Mouse (Mus musculus) embryonic facial prominence, embryonic 10.5 days (tissue): ENCODE results near the gene Cd7. TPM values are rescaled to one million over a fixed set of nuclear protein-coding genes. Genes with fewer than 3 reads are reported as not detected.
"Not testable (repeated sequence)": the region's sequence is repeated elsewhere in the genome, so short reads cannot be mapped to it uniquely, and the experiment has no call there.

Experiments used
- DNase-seq: peaks from one replicate; pipeline ENCODE4 v3.0.0-alpha.2; 2017; ENCODE audit warnings: low spot score
- H3K27ac ChIP-seq: fragments of 300-500 bp; sonication (generic); replicated peaks from 2 replicates; pipeline ENCODE4 v1.5.1; 2016; ENCODE audit warnings: mild to moderate bottlenecking
- H3K27me3 ChIP-seq: fragments of 300-500 bp; sonication (generic); replicated peaks from 2 replicates; pipeline ENCODE4 v1.6.1; 2016; ENCODE audit warnings: low read depth, mild to moderate bottlenecking; ENCODE audit not compliant: poor library complexity, severe bottlenecking
- H3K36me3 ChIP-seq: fragments of 300-500 bp; sonication (generic); replicated peaks from 2 replicates; pipeline ENCODE4 v1.6.1; 2016; ENCODE audit warnings: mild to moderate bottlenecking, moderate library complexity
- H3K4me1 ChIP-seq: fragments of 300-500 bp; sonication (generic); 2 replicates; pipeline ENCODE4 v1.6.1; 2016
- H3K4me3 ChIP-seq: fragments of 300-500 bp; sonication (generic); 2 replicates; pipeline ENCODE4 v1.5.1; 2016; ENCODE audit warnings: mild to moderate bottlenecking, moderate library complexity
- H3K9me3 ChIP-seq: fragments of 300-500 bp; sonication (generic); 2 replicates; pipeline ENCODE4 v1.6.1; 2016; ENCODE audit warnings: mild to moderate bottlenecking
- WGBS: fragments of 180-500 bp; shearing (Covaris S2); methylation state at CpG from one replicate; pipeline ENCODE4 v1.1.7; 2016; 5-methylcytosine and 5-hydroxymethylcytosine counted together
- polyA plus RNA-seq: library from polyadenylated mRNA; unstranded; fragments of >200 nt; fragmentation: Nextera tagmentation; extraction: Ambion mirVana; gene quantifications from 2 replicates; pipeline ENCODE4 v1.2.1, GENCODE M21; 2016

Gene Cd7
- polyA plus RNA-seq, 1 experiment from 2014 or later, result not detected

DNA sequence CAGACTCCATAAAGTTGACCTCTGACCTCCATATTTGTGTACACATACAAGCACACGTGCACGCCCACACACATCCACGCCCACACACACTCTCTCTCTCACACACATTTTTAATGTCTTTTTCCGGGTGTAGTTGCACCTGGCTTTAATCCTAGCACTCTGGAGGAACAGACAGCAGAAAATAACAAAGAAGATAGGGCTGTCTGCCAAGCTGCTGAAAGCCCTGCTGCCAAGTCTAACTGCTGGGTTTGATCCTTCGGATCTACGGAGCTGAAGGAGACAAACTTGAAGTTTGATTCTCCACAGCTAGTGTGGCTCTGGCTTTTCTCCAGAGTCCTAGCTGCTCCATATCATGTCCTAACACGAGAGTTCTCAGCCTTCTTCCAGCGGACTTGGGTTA lies 22.4 kb upstream of the Cd7 start:
- 84% methylated on average over 8 of the region's 8 CpGs for WGBS
- no peak for DNase-seq

DNA sequence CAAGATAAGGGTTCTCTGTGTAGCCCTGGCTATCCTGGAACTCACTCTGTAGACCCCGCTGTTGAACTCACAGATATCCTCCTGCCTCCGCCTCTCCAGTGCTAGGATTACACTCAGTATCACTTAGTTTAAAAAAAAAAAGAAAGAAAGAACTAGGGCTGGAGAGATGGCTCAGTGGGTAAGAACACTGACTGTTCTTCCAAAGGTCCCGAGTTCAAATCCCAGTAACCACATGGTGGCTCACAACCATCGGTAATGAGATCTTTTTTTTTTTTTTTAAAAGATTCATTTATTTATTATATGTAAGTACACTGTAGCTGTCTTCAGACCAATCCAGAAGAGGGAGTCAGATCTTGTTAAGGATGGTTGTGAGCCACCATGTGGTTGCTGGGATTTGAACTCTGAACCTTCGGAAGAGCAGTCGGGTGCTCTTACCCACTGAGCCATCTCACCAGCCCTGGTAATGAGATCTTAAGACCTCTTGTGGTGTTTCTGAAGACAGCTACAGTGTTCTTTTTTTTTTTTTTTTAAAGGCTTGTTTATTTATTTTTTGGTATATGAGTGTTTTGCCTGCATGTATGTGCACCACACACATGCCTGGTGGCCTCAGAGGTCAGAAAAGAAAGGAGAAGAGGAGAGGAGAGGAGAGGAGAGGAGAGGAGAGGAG lies 21.3 kb upstream of the Cd7 start:
- H3K36me3 ChIP-seq, H3K27ac ChIP-seq, DNase-seq, H3K27me3 ChIP-seq, H3K9me3 ChIP-seq, H3K4me3 ChIP-seq: not testable (repeated sequence)
- H3K4me1 ChIP-seq, result peaks cover 16% of the 10 kb centered on the region
- 93% methylated on average over 6 of the region's 6 CpGs for WGBS

More for the DNA sequence above, 22.4 kb upstream of the Cd7 start:
- Histone ChIP-seq H3K9me3 (no peaks in the 10 kb centered on the region), H3K27me3 (no peaks in the 10 kb centered on the region), H3K27ac (no peak overlapping the region), H3K36me3 (no peaks in the 10 kb centered on the region), H3K4me1 (peaks cover 11% of the 10 kb centered on the region), H3K4me3 (no peak overlapping the region)

DNA sequence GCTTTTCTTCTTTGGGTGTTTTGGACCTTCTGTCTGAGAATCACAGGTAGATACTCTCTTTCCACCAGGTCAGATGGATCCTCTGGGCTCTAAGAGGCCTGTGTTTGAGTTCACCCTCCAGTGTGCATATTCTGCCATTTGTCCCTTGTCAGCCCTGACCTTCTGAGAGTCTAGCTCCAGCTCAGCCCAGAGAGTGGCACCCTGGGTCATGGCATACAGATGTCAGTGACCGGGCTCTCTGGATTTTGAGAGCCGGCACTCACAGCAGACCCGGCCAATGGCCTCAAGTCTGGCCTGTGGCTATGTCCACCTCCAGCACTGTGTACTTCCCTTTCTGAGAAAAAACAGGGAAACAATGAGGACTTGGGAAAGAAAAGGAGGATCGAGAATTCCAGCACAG lies 20.3 kb upstream of the Cd7 start:
- WGBS, result 87% methylated on average over 4 of the region's 4 CpGs
- no peaks in the 10 kb centered on the region for H3K9me3 ChIP-seq

DNA sequence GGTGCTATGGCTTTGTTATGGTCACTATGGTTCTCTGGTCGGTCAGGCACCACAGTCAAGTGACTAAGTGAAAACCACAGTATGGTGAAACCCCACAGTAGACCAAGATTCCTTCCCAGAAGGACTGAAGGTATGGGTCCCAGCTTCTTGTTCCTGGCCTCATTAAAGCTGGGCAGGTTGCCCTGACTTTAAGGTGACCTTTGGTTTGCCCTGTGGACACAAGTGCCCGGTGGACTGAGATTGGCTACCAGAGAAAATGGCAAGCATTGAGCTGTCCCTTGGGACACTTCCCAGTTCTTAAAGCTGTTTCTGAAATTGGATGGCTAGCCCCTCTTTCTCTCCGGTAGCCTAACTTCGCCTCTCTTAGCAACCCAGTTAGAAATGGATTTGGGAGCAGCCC lies 19.7 kb upstream of the Cd7 start:
- DNase-seq, result no peak
- Histone ChIP-seq H3K4me1 (peaks cover 9% of the 10 kb centered on the region), H3K27ac (no peak overlapping the region), H3K27me3 (no peaks in the 10 kb centered on the region), H3K4me3 (no peak overlapping the region), H3K36me3 (no peaks in the 10 kb centered on the region), H3K9me3 (no peaks in the 10 kb centered on the region)
- whole genome bisulfite sequencing, result 87% methylated on average over 4 of the region's 4 CpGs

More for the DNA sequence above, 20.3 kb upstream of the Cd7 start:
- no peak for DNase-seq
- Histone ChIP-seq H3K4me3 (no peak overlapping the region), H3K4me1 (peaks cover 9% of the 10 kb centered on the region), H3K27ac (no peak overlapping the region), H3K36me3 (no peaks in the 10 kb centered on the region), H3K27me3 (no peaks in the 10 kb centered on the region)

DNA sequence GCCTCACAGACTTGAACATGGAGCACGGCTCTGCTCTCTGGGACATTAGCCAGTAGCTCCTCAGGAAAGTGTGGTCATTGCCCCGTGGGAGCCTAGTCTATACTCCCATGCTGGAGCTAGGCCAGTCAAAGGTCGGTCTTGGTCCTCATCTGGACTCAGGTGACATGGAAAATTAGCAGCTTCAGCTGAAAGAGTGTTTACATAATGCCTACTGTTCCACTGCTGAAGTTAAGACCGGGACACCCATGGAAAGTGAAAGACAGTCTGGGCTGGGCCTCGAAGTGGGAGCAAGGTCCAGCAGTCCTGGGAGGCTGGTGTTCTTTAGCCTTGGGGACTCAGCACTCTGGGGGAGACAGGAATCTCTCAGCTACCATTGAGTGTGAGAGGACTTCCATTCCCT lies 18.9 kb upstream of the Cd7 start:
- Histone ChIP-seq H3K4me1 (peaks cover 9% of the 10 kb centered on the region), H3K27me3 (no peaks in the 10 kb centered on the region), H3K4me3 (no peak overlapping the region), H3K36me3 (no peaks in the 10 kb centered on the region), H3K27ac (no peak overlapping the region), H3K9me3 (no peaks in the 10 kb centered on the region)
- 80% methylated on average over 5 of the region's 5 CpGs for WGBS
- DNase-seq, result no peak

DNA sequence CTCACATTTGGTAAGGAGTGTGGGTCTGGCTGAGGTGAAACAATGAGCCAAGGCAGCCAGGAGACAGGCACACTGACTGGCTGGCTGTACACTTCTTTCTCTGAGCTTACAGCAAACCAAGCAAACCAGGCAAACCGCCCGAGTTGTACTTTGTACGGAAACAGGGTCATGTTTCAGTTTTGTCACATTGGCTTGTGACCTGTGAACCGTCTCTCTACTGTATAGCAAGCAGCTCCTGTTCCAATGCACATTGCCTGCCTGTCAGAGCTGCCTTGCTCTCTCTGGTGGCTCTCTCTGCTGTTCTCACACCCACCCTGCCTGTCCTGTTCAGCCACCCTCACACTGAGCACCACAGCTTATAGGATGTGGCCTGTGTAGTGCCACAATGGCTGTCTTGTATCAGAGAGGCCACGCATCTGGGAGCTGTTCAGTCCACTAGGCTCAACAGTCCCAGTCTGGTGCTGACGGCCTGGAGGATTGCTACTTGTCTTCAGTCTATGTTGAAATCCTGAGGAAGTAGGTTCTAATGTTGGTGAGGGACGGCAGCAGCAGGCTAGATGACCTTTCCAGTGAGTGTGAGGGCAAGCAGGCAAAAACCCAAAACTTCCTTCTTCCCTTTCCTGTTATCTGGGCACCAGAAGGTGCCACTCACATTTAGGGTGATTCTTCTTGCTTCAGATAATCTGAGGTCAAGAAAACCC lies 17.5 kb upstream of the Cd7 start:
- 63% methylated on average over 7 of the region's 7 CpGs for WGBS
- H3K4me3 ChIP-seq, result no peak overlapping the region
- H3K36me3 ChIP-seq, result no peaks in the 10 kb centered on the region
- peak overlapping the region; percentile 19; the same call in 1 of the 2 replicates for H3K27ac ChIP-seq
- H3K4me1 ChIP-seq, result peaks cover 9% of the 10 kb centered on the region
- H3K27me3 ChIP-seq, result no peaks in the 10 kb centered on the region
- H3K9me3 ChIP-seq, result no peaks in the 10 kb centered on the region
- no peak for DNase-seq

DNA sequence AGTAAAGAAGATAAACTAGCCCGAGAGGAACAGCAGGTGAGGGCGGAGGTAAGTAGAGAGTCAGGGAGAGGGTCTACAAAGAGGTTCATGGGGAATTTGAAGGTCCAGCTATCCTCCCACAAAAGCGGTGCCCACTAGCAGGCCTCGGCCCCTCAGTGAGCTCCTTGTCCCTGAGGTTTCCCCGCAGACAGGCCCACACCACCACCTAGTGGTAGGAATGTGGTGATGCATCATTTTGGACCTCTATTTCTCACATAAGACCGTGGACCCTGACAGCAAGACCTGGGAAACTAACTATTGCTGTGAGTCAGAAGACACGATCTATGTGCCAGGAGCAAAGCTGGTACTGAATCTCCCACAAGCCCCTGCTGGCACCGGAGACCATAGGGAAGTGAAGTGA lies 14.3 kb upstream of the Cd7 start:
- 15% methylated on average over 8 of the region's 8 CpGs for WGBS
- H3K27ac ChIP-seq, result no peak overlapping the region

DNA sequence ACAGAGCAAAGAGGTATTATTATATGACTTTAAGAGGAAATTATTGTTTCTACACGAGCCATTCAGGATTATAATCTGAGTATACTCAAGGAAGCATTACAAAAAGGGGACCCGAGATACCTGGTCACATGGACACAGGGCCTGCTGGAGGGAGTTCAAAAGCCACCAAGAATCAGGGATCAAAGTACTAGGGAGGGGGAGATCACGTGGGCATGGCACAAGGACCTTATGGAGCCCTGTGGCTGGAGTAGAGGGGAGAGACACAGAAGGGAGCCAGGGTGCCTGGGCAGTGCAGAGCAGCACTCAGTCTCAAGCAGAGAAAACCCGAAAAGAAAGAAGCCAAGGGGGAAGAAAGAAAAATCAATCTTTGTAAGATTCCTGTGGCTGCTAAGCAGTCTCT lies 13.2 kb upstream of the Cd7 start:
- H3K27me3 ChIP-seq, result peaks cover 2% of the 10 kb centered on the region; the same call in 1 of the 2 replicates
- no peaks in the 10 kb centered on the region for H3K36me3 ChIP-seq
- no peak overlapping the region for H3K27ac ChIP-seq
- no peak for DNase-seq
- WGBS, result 72% methylated on average over 4 of the region's 4 CpGs
- no peaks in the 10 kb centered on the region for H3K9me3 ChIP-seq
- H3K4me1 ChIP-seq, result peaks cover 17% of the 10 kb centered on the region
- H3K4me3 ChIP-seq, result no peak overlapping the region

More for the DNA sequence above, 14.3 kb upstream of the Cd7 start:
- Histone ChIP-seq H3K4me1 (peaks cover 9% of the 10 kb centered on the region), H3K36me3 (no peaks in the 10 kb centered on the region), H3K9me3 (no peaks in the 10 kb centered on the region), H3K27me3 (no peaks in the 10 kb centered on the region), H3K4me3 (no peak overlapping the region)
- peak; percentile 88 for DNase-seq

DNA sequence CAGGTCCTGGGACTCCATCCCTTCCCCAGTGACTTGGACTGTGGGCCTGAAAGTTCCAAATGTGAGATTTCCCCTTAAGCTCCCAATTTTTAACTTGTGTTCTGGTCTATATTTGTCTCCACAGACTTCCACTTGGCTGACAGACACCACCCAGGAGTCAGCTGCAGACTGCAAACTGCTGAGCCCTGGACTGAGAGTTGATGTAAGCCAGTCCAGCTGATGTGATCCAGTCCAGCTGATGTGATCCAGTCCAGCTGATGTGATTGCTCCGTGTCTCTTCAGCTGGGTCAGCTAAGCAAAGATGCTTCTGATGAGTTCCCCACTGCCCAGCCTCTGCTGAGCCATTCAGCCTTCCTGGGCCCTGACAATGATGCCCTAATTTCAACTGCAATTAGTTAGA lies 12.6 kb upstream of the Cd7 start:
- H3K4me1 ChIP-seq, result peaks cover 20% of the 10 kb centered on the region
- DNase-seq, result no peak

DNA sequence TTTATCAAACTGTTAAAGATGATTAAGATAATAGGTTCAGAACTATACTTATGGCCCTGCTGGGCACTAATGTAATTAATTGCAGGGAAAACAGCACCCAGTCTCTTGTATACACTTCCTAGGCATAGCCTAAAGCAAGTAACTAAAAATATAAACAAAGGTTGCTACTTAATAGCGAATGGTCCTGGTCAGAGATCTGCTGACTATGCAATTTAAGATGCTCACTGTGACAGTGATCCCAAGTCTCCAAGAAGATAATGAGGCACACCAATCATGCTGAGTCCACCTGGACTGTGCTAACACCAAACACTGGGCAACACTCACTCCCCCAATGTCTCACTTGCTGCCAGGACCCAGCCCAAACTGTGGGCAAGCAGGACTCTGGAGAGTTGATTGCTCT lies 10.6 kb upstream of the Cd7 start:
- no peaks in the 10 kb centered on the region for H3K36me3 ChIP-seq
- no peak overlapping the region for H3K27ac ChIP-seq
- no peaks in the 10 kb centered on the region for H3K9me3 ChIP-seq
- H3K4me1 ChIP-seq, result peaks cover 19% of the 10 kb centered on the region
- no peak overlapping the region for H3K4me3 ChIP-seq
- WGBS, result 49% methylated on average over 1 of the region's 1 CpGs
- peaks cover 17% of the 10 kb centered on the region for H3K27me3 ChIP-seq
- DNase-seq, result no peak

More for the DNA sequence above, 12.6 kb upstream of the Cd7 start:
- H3K4me3 ChIP-seq, result no peak overlapping the region
- H3K36me3 ChIP-seq, result no peaks in the 10 kb centered on the region
- H3K27me3 ChIP-seq, result peaks cover 8% of the 10 kb centered on the region; the same call in 1 of the 2 replicates
- WGBS, result 55% methylated on average over 1 of the region's 1 CpGs
- H3K27ac ChIP-seq, result no peak overlapping the region
- H3K9me3 ChIP-seq, result no peaks in the 10 kb centered on the region

DNA sequence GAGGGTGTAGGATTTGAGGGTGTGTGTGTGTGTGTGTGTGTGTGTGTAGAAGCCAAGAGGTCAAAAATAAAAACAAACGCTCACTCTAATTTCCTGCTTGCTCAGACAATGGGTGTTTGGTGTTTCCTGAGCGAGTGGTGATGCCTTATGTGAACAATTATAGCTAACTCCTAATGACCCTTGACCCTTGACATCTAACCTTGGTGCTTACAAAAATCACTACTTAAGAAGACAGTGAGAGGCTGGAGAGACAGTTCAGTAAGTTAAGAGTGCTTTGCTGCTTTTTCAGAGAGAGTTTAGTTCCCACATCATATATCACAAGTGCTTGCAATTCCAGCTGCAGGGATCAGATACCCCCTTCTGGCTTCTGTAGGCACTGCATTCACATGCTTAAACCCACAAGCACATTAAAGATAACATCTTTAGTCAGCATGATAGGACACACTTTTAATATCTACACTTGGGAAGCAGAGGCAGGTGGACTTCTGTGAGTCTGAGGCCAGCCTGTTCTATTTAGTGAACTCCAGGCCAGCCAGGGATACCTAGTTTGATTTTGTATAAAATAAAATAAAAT lies 8.7 kb upstream of the Cd7 start:
- WGBS, result 21% methylated on average over 2 of the region's 2 CpGs
- H3K36me3 ChIP-seq, result no peaks in the 10 kb centered on the region
- H3K4me1 ChIP-seq, result peaks cover 27% of the 10 kb centered on the region
- DNase-seq, result peak; percentile 52
- no peaks in the 10 kb centered on the region for H3K9me3 ChIP-seq
- H3K4me3 ChIP-seq, result no peak overlapping the region
- H3K27ac ChIP-seq, result no peak overlapping the region; the same call in 1 of the 2 replicates
- H3K27me3 ChIP-seq, result peaks cover 36% of the 10 kb centered on the region

DNA sequence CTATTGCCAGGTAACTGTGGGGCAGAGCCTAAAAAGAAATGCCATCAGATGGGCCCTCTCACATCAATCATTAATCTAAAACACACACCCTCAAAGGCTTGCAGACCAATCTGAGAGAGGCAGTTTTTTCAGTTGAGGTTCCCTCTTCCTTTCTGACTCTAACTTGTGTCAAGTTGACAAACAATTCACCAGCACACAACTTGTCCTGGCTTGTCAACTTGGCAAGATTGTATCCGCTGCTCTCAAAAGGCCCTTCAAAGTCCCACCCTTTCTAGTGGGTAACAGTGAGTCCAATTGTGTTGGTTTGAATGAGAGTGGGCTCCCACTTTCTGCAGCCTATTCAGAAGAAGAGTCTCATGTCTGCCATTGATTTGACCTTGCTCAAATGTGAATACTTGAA lies 6.1 kb upstream of the Cd7 start:
- H3K4me3 ChIP-seq, result no peak overlapping the region
- peaks cover 27% of the 10 kb centered on the region for H3K4me1 ChIP-seq
- no peak for DNase-seq
- no peaks in the 10 kb centered on the region for H3K9me3 ChIP-seq
- WGBS, result 72% methylated on average over 1 of the region's 1 CpGs
- no peaks in the 10 kb centered on the region for H3K36me3 ChIP-seq
- H3K27me3 ChIP-seq, result peaks cover 36% of the 10 kb centered on the region
- H3K27ac ChIP-seq, result no peak overlapping the region

DNA sequence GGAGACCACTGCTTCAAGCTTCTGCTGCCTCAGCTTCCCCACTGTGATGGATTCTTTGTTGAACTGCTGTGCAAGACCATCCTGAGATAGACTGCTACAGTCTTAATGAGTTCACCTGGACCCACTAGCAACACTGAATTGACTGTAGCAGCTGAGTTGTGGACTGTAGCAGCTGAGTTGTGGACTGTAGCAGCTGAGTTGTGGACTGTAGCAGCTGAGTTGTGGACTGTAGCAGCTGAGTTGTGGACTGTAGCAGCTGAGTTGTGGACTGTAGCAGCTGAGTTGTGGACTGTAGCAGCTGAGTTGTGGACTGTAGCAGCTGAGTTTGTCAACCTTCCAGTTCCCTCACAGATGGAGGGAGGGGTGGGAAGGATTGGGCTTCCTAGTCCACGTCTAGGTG lies 3.8 kb upstream of the Cd7 start:
- WGBS, result 53% methylated on average over 1 of the region's 1 CpGs
- not testable (repeated sequence) for H3K4me3 ChIP-seq, H3K36me3 ChIP-seq, H3K9me3 ChIP-seq, H3K27ac ChIP-seq, DNase-seq
- Histone ChIP-seq H3K4me1 (peaks cover 25% of the 10 kb centered on the region), H3K27me3 (peaks cover 42% of the 10 kb centered on the region)
